Mouse (Mus musculus) right cerebral cortex, adult 2 months (tissue): ENCODE data around the gene Pfdn6.

Experiments used
- DNase-seq, 2 experiments: peaks; one replicate each; pipeline ENCODE4 v3.0.0; 2021 to 2022; ENCODE audit warnings: low spot score in 2 of 2

Pfdn6 gene

GRCm38 (mm10) chr17:33940206-33940805 is at the start of gene Pfdn6, which contains the start of gene Wdr46:
TSS of gene Pfdn6 (minus strand) at chr17:33940343.
TSS of gene Wdr46 (plus strand) at chr17:33940660.
- DNase-seq = peak; percentile 89 to 93

GRCm38 (mm10) chr17:33982136-33982535 is 42.0 kb upstream of the Pfdn6 start:
- DNase-seq = peak; percentile 44 to 55

GRCm38 (mm10) chr17:33981192-33981909 is 41.2 kb upstream of the Pfdn6 start:
- DNase-seq = peak; percentile 85 to 93

GRCm38 (mm10) chr17:33980181-33981035 is 40.3 kb upstream of the Pfdn6 start:
- DNase-seq = no peak

GRCm38 (mm10) chr17:33979512-33980050 is 39.4 kb upstream of the Pfdn6 start:
- DNase-seq = no peak

GRCm38 (mm10) chr17:33978631-33979031 is 38.5 kb upstream of the Pfdn6 start:
- peak in 1 of 2 experiments; percentile 32 for DNase-seq

GRCm38 (mm10) chr17:33977861-33978557 is 37.9 kb upstream of the Pfdn6 start:
- no peak for DNase-seq

GRCm38 (mm10) chr17:33973572-33973971 is 33.4 kb upstream of the Pfdn6 start:
- no peak for DNase-seq

- no peak for DNase-seq
Observed at GRCm38 (mm10) chr17:33972691-33973090, 32.5 kb upstream of the Pfdn6 start.

- DNase-seq = no peak
Observed at GRCm38 (mm10) chr17:33969394-33969793, 29.3 kb upstream of the Pfdn6 start.

- no peak for DNase-seq
Observed at GRCm38 (mm10) chr17:33968927-33969326, 28.8 kb upstream of the Pfdn6 start.

- DNase-seq = peak; percentile 77 to 81
Observed at GRCm38 (mm10) chr17:33968489-33968888, 28.3 kb upstream of the Pfdn6 start.

GRCm38 (mm10) chr17:33965846-33966550 is 25.9 kb upstream of the Pfdn6 start:
- no peak for DNase-seq

- DNase-seq = no peak
Observed at GRCm38 (mm10) chr17:33965082-33965845, 25.1 kb upstream of the Pfdn6 start.

- no peak for DNase-seq
Observed at GRCm38 (mm10) chr17:33962876-33963275, 22.7 kb upstream of the Pfdn6 start.

GRCm38 (mm10) chr17:33959948-33960347 is 19.8 kb upstream of the Pfdn6 start:
- no peak for DNase-seq

- DNase-seq = no peak
Observed at GRCm38 (mm10) chr17:33959135-33959534, 19.0 kb upstream of the Pfdn6 start.

GRCm38 (mm10) chr17:33958451-33958850 is 18.3 kb upstream of the Pfdn6 start:
- DNase-seq = no peak

GRCm38 (mm10) chr17:33957493-33957892 is 17.4 kb upstream of the Pfdn6 start:
- no peak for DNase-seq

GRCm38 (mm10) chr17:33956336-33956735 is 16.2 kb upstream of the Pfdn6 start:
- no peak for DNase-seq
